Mouse (Mus musculus): ENCODE measurements around the gene Ank3. TPM values are rescaled to one million over a fixed set of nuclear protein-coding genes. Genes with fewer than 3 reads are reported as not detected.
A peak's percentile ranks its signal among the peaks of the same experiment; 100 is the strongest.

The Ank3 gene
- polyA plus RNA-seq, 1 experiment from 2014 or later = 48.8 TPM

- Histone ChIP-seq H3K4me2 (ENCODE audit: low read length) (no peak overlapping the region), H3K4me1 (replicated peaks; ENCODE audit: insufficient read depth, low read length) (no peaks in the 10 kb centered on the region; the same call in 1 of the 2 replicates), H3K9ac (ENCODE audit: low read depth, low read length) (no peak overlapping the region), H3K27ac (no peak overlapping the region), H3K9me3 (replicated peaks; ENCODE audit: low read length) (no peaks in the 10 kb centered on the region), H3K27me3 (ENCODE audit: insufficient read depth, low read length) (no peaks in the 10 kb centered on the region), H3K4me3 (replicated peaks; ENCODE audit: low read depth, low read length) (no peak overlapping the region), H3K36me3 (ENCODE audit: insufficient read depth, low read length) (no peaks in the 10 kb centered on the region)
- WGBS = 47% methylated on average over 11 of the region's 11 CpGs
- ATAC-seq (replicated peaks; ENCODE audit: low FRiP score, low read depth) (no peak; the same call in 1 of the 2 replicates), DNase-seq (ENCODE audit: low spot score) (no peak)
- TF ChIP-seq CTCF (IDR thresholded peaks at IDR 0.05; ENCODE audit: low read depth) = no peak
Measured at GRCm38 (mm10) chr10:69635910-69636656, 237.5 kb downstream of the Ank3 start.

GRCm38 (mm10) chr10:69639138-69639537, 240.6 kb downstream of the Ank3 start:
- DNase-seq (ENCODE audit: low spot score) (no peak), ATAC-seq (replicated peaks; ENCODE audit: low FRiP score, low read depth) (no peak)
- H3K36me3 ChIP-seq (ENCODE audit: insufficient read depth, low read length) = no peaks in the 10 kb centered on the region
- no peak overlapping the region for H3K4me2 ChIP-seq (ENCODE audit: low read length)
- TF ChIP-seq CTCF (IDR thresholded peaks at IDR 0.05; ENCODE audit: low read depth) = peak; percentile 43
- H3K4me3 ChIP-seq (replicated peaks; ENCODE audit: low read depth, low read length) = no peak overlapping the region
- H3K9ac ChIP-seq (ENCODE audit: low read depth, low read length) = no peak overlapping the region
- no peaks in the 10 kb centered on the region for H3K27me3 ChIP-seq (ENCODE audit: insufficient read depth, low read length)
- 91% methylated on average over 6 of the region's 6 CpGs for WGBS
- no peaks in the 10 kb centered on the region; the same call in 1 of the 2 replicates for H3K4me1 ChIP-seq (replicated peaks; ENCODE audit: insufficient read depth, low read length)
- no peaks in the 10 kb centered on the region for H3K9me3 ChIP-seq (replicated peaks; ENCODE audit: low read length)
- H3K27ac ChIP-seq = no peak overlapping the region

GRCm38 (mm10) chr10:69640617-69641016, 242.0 kb downstream of the Ank3 start:
- peak; percentile 52 for TF ChIP-seq CTCF (IDR thresholded peaks at IDR 0.05; ENCODE audit: low read depth)
- H3K27me3 ChIP-seq (ENCODE audit: insufficient read depth, low read length) = no peaks in the 10 kb centered on the region
- H3K4me2 ChIP-seq (ENCODE audit: low read length) = no peak overlapping the region
- DNase-seq (ENCODE audit: low spot score) (peak; percentile 22), ATAC-seq (replicated peaks; ENCODE audit: low FRiP score, low read depth) (no peak)
- no peak overlapping the region for H3K27ac ChIP-seq
- no peaks in the 10 kb centered on the region for H3K36me3 ChIP-seq (ENCODE audit: insufficient read depth, low read length)
- H3K9me3 ChIP-seq (replicated peaks; ENCODE audit: low read length) = no peaks in the 10 kb centered on the region
- H3K9ac ChIP-seq (ENCODE audit: low read depth, low read length) = no peak overlapping the region
- no peak overlapping the region for H3K4me3 ChIP-seq (replicated peaks; ENCODE audit: low read depth, low read length)
- 84% methylated on average over 4 of the region's 4 CpGs for WGBS
- H3K4me1 ChIP-seq (replicated peaks; ENCODE audit: insufficient read depth, low read length) = no peaks in the 10 kb centered on the region; the same call in 1 of the 2 replicates

- DNase-seq (ENCODE audit: low spot score) = no peak
- H3K27ac ChIP-seq = no peak overlapping the region
- no peaks in the 10 kb centered on the region for H3K36me3 ChIP-seq (ENCODE audit: insufficient read depth, low read length)
- no peaks in the 10 kb centered on the region for H3K27me3 ChIP-seq (ENCODE audit: insufficient read depth, low read length)
- H3K9me3 ChIP-seq (replicated peaks; ENCODE audit: low read length) = no peaks in the 10 kb centered on the region
- no peak for ATAC-seq (replicated peaks; ENCODE audit: low FRiP score, low read depth)
- H3K9ac ChIP-seq (ENCODE audit: low read depth, low read length) = no peak overlapping the region
- WGBS = 54% methylated on average over 3 of the region's 3 CpGs
- H3K4me1 ChIP-seq (replicated peaks; ENCODE audit: insufficient read depth, low read length) = no peaks in the 10 kb centered on the region; the same call in 1 of the 2 replicates
- no peak overlapping the region for H3K4me2 ChIP-seq (ENCODE audit: low read length)
- TF ChIP-seq CTCF (IDR thresholded peaks at IDR 0.05; ENCODE audit: low read depth) = no peak
- no peak overlapping the region for H3K4me3 ChIP-seq (replicated peaks; ENCODE audit: low read depth, low read length)
Measured at GRCm38 (mm10) chr10:69643481-69643880, 244.9 kb downstream of the Ank3 start.

- Histone ChIP-seq H3K9me3 (replicated peaks; ENCODE audit: low read length) (no peaks in the 10 kb centered on the region), H3K4me3 (replicated peaks; ENCODE audit: low read depth, low read length) (no peak overlapping the region), H3K27ac (no peak overlapping the region), H3K4me1 (replicated peaks; ENCODE audit: insufficient read depth, low read length) (no peaks in the 10 kb centered on the region; the same call in 1 of the 2 replicates), H3K27me3 (ENCODE audit: insufficient read depth, low read length) (no peaks in the 10 kb centered on the region), H3K4me2 (ENCODE audit: low read length) (no peak overlapping the region), H3K36me3 (ENCODE audit: insufficient read depth, low read length) (no peaks in the 10 kb centered on the region), H3K9ac (ENCODE audit: low read depth, low read length) (no peak overlapping the region)
- WGBS = 90% methylated on average over 6 of the region's 6 CpGs
- TF ChIP-seq CTCF (IDR thresholded peaks at IDR 0.05; ENCODE audit: low read depth) = no peak
- DNase-seq (ENCODE audit: low spot score) = no peak
- ATAC-seq (replicated peaks; ENCODE audit: low FRiP score, low read depth) = no peak
Measured at GRCm38 (mm10) chr10:69643986-69644385, 245.4 kb downstream of the Ank3 start.

- 83% methylated on average over 5 of the region's 5 CpGs for whole genome bisulfite sequencing
- ATAC-seq (replicated peaks; ENCODE audit: low FRiP score, low read depth) (no peak), DNase-seq (ENCODE audit: low spot score) (no peak)
- Histone ChIP-seq H3K27me3 (ENCODE audit: insufficient read depth, low read length) (no peaks in the 10 kb centered on the region), H3K9me3 (replicated peaks; ENCODE audit: low read length) (no peaks in the 10 kb centered on the region), H3K4me2 (ENCODE audit: low read length) (no peak overlapping the region), H3K4me3 (replicated peaks; ENCODE audit: low read depth, low read length) (no peak overlapping the region), H3K36me3 (ENCODE audit: insufficient read depth, low read length) (no peaks in the 10 kb centered on the region), H3K4me1 (replicated peaks; ENCODE audit: insufficient read depth, low read length) (no peaks in the 10 kb centered on the region; the same call in 1 of the 2 replicates), H3K9ac (ENCODE audit: low read depth, low read length) (no peak overlapping the region), H3K27ac (no peak overlapping the region)
- no peak for TF ChIP-seq CTCF (IDR thresholded peaks at IDR 0.05; ENCODE audit: low read depth)
Measured at GRCm38 (mm10) chr10:69645311-69645802, 246.8 kb downstream of the Ank3 start.

Data from kidney, postnatal 0 days (tissue).